Mouse (Mus musculus) midbrain, embryonic 11.5 days (tissue): ENCODE measurements around the gene Ifna9. TPM values are rescaled to one million over a fixed set of nuclear protein-coding genes. Genes with fewer than 3 reads are reported as not detected.
A peak's percentile ranks its signal among the peaks of the same experiment; 100 is the strongest.
"Not testable (repeated sequence)": the region's sequence is repeated elsewhere in the genome, so short reads cannot be mapped to it uniquely, and the experiment has no call there.

Source experiments
- ATAC-seq: fragments of 200-750 bp; cut with Nextera tagmentation; 2 replicates; pipeline ENCODE4 v1.8.0; 2017; ENCODE audit warnings: moderate TSS enrichment, moderate library complexity; ENCODE audit not compliant: low FRiP score
- DNase-seq: peaks from one replicate; pipeline ENCODE4 v3.0.0; 2015; ENCODE audit warnings: low spot score; ENCODE audit errors: missing footprints
- H3K27ac ChIP-seq: fragments of 300-500 bp; sonication (generic); 2 replicates; pipeline ENCODE4 v1.5.1; 2014; ENCODE audit warnings: low read depth, low read length
- H3K27me3 ChIP-seq: fragments of 300-500 bp; sonication (generic); 2 replicates; pipeline ENCODE4 v1.6.1; 2014; ENCODE audit warnings: mild to moderate bottlenecking, low read length, moderate library complexity, mixed read lengths; ENCODE audit not compliant: control insufficient read depth, insufficient read depth
- H3K36me3 ChIP-seq: fragments of 300-500 bp; sonication (generic); 2 replicates; pipeline ENCODE4 v1.6.1; 2014; ENCODE audit warnings: mild to moderate bottlenecking, low read length, moderate library complexity, mixed read lengths; ENCODE audit not compliant: control insufficient read depth, insufficient read depth
- H3K4me1 ChIP-seq: fragments of 300-500 bp; sonication (generic); 2 replicates; pipeline ENCODE4 v1.6.1; 2014; ENCODE audit warnings: low read length; ENCODE audit not compliant: control insufficient read depth, insufficient read depth
- H3K4me2 ChIP-seq: fragments of 300-500 bp; sonication (generic); 2 replicates; pipeline ENCODE4 v1.6.1; 2014; ENCODE audit warnings: mild to moderate bottlenecking, moderate library complexity
- H3K4me3 ChIP-seq: fragments of 300-500 bp; sonication (generic); 2 replicates; pipeline ENCODE4 v1.5.1; 2014; ENCODE audit warnings: low read depth, low read length
- H3K9ac ChIP-seq: fragments of 300-500 bp; sonication (generic); 2 replicates; pipeline ENCODE4 v1.6.1; 2014; ENCODE audit warnings: low read length
- H3K9me3 ChIP-seq: fragments of 300-500 bp; sonication (generic); 2 replicates; pipeline ENCODE4 v1.6.1; 2016; ENCODE audit warnings: low read length; ENCODE audit not compliant: control insufficient read depth
- WGBS: fragments of 180-500 bp; shearing (Covaris S2); extraction: QIAGEN DNeasy Blood & Tissue Kit; methylation state at CpG from one replicate; pipeline ENCODE4 v1.1.7; 2014; 5-methylcytosine and 5-hydroxymethylcytosine counted together
- polyA plus RNA-seq: library from polyadenylated mRNA; unstranded; fragments of >200 nt; fragmentation: Nextera tagmentation; extraction: Ambion mirVana; gene quantifications from 2 replicates; pipeline ENCODE4 v1.2.1, GENCODE M21; 2014

Ifna9 gene
- polyA plus RNA-seq, result not detected in 2 replicates

DNA sequence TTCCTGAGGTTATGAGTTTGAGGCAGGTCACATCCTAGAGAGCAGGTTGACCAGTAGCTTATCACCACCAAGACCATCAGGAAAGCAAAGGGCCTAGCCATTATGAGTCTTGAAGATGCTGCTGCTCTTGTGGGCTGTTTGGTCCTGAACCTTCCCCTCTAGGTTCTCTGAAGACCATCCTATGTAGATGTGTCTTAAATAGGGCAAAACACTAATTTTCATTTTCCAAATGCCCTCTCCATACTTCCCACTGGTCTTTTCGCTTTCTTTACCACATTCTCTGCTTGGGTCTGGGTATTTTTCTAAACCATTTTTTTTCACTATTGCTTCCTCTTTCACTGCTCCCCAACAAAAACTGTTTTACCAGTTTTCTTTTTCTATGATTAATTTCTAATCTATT, at the start of gene Ifna9:
Ifna9 (minus strand) TSS at position 101 of the 400 bp plus-strand sequence.
- WGBS, result 71% methylated on average over 1 of the region's 1 CpGs
- Histone ChIP-seq H3K4me1 (no peaks in the 10 kb centered on the region), H3K4me2 (no peak within 1 kb of the TSS), H3K27me3 (no peaks in the 10 kb centered on the region), H3K27ac (no peak within 1 kb of the TSS), H3K4me3 (no peak within 1 kb of the TSS), H3K9me3 (no peaks in the 10 kb centered on the region), H3K9ac (no peak within 1 kb of the TSS), H3K36me3 (no peaks in the 10 kb centered on the region)
- DNase-seq, result no peak
- ATAC-seq, result no peak

- H3K4me2 ChIP-seq, result peak overlapping the region; percentile 34; the same call in 1 of the 2 replicates
- H3K4me3 ChIP-seq, result peak overlapping the region; percentile 14; the same call in 1 of the 2 replicates
- WGBS, result 22% methylated on average over 11 of the region's 11 CpGs
Observed at GRCm38 (mm10) chr4:88641077-88641831, 49.1 kb upstream of the Ifna9 start.

DNA sequence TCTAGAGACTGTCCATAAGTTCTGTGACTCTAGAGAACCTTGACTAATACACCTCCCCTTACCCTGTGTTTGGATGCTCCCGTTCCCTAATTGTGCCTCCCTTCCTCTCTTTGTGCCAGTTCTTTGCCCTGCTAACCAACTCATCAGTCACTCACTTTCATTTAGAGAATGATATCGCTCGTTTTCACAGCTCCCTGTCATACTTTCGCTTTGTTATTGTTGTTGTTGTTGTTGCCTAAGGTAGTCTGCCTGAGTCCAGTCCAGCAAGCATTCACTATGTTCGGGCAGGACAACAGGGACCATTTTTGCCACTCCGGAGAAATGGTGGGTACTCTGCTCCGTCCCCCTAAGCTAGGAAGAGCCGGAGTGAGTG, 48.5 kb upstream of the Ifna9 start:
- Histone ChIP-seq H3K27me3 (no peaks in the 10 kb centered on the region), H3K9ac (no peak overlapping the region), H3K27ac (no peak overlapping the region), H3K4me1 (no peaks in the 10 kb centered on the region), H3K4me3 (peak overlapping the region; percentile 14; the same call in 1 of the 2 replicates), H3K9me3 (no peaks in the 10 kb centered on the region; the same call in 1 of the 2 replicates), H3K36me3 (no peaks in the 10 kb centered on the region), H3K4me2 (peak overlapping the region; percentile 34; the same call in 1 of the 2 replicates)
- no peak for ATAC-seq
- no peak for DNase-seq
- 76% methylated on average over 8 of the region's 8 CpGs for whole genome bisulfite sequencing

More at GRCm38 (mm10) chr4:88641077-88641831, 49.1 kb upstream of the Ifna9 start:
- H3K27me3 ChIP-seq, result no peaks in the 10 kb centered on the region
- ATAC-seq (peak; percentile 93), DNase-seq (peak; percentile 99)
- no peaks in the 10 kb centered on the region for H3K36me3 ChIP-seq
- no peak overlapping the region for H3K9ac ChIP-seq
- H3K9me3 ChIP-seq, result no peaks in the 10 kb centered on the region; the same call in 1 of the 2 replicates
- no peaks in the 10 kb centered on the region for H3K4me1 ChIP-seq
- no peak overlapping the region for H3K27ac ChIP-seq

DNA sequence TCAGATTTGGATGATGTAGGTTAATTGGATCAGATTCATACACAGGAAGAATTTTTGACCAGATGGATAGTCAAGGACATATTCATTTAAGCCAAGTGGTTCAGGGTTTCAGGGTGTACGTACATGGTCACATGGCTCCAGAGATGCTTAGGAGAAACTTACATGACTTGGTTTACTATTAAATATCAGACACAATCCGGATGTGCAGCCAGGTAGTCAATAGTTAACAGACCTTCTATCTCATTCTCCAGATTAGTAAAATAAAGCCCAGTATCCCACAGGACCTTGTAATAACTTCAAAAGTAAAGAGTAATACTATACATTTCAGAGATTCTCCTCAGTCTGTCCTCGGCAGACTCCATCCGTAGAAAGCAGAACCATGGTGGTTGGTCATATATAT, 42.1 kb upstream of the Ifna9 start, which contains the start of gene C87499:
C87499 (minus strand) TSS at position 101 of the 400 bp plus-strand sequence.
- Histone ChIP-seq H3K4me1 (no peaks in the 10 kb centered on the region), H3K27ac (no peak within 1 kb of the TSS), H3K36me3 (no peaks in the 10 kb centered on the region), H3K4me2 (no peak within 1 kb of the TSS), H3K9me3 (no peaks in the 10 kb centered on the region), H3K27me3 (no peaks in the 10 kb centered on the region), H3K4me3 (no peak within 1 kb of the TSS), H3K9ac (no peak within 1 kb of the TSS)
- WGBS, result 94% methylated on average over 4 of the region's 4 CpGs
- DNase-seq, result no peak
- no peak for ATAC-seq

DNA sequence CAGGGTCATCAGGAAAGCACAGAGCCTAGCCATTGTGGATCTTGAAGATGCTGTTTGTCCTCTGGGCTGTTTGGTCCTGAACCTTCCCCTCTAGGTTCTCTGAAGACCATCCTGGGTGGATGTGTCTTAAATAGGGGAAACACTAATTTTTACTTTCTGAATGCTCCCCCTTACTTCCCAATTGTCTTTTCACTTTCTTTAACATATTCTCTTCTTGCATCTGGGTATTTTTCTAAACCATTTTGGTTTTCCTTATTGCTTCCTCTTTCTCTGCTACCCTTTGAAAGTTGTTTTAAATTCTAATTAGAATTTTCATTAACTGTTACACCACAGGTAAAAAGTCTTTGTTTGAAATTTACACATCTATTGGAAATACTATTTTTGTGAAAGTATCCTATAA, 11.1 kb upstream of the Ifna9 start, which contains the start of gene Ifna12:
Ifna12 (minus strand) TSS at position 101 of the 400 bp plus-strand sequence.
- Histone ChIP-seq H3K27me3 (no peaks in the 10 kb centered on the region), H3K9ac (no peak within 1 kb of the TSS), H3K27ac (no peak within 1 kb of the TSS), H3K4me1 (no peaks in the 10 kb centered on the region), H3K4me2 (no peak within 1 kb of the TSS), H3K36me3 (no peaks in the 10 kb centered on the region), H3K4me3 (no peak within 1 kb of the TSS), H3K9me3 (no peaks in the 10 kb centered on the region)
- DNase-seq (no peak), ATAC-seq (no peak)

GRCm38 (mm10) chr4:88571698-88572097, 20.5 kb downstream of the Ifna9 start, which contains the start of gene Ifna14:
Gene Ifna14 (minus strand): TSS chr4:88571798.
- WGBS, result 73% methylated on average over 1 of the region's 1 CpGs
- H3K9ac ChIP-seq, result no peak within 1 kb of the TSS
- no peaks in the 10 kb centered on the region for H3K27me3 ChIP-seq
- H3K4me3 ChIP-seq, result no peak within 1 kb of the TSS
- DNase-seq, result no peak
- ATAC-seq, result no peak
- no peaks in the 10 kb centered on the region for H3K36me3 ChIP-seq
- H3K4me2 ChIP-seq, result no peak within 1 kb of the TSS
- no peaks in the 10 kb centered on the region for H3K9me3 ChIP-seq
- H3K27ac ChIP-seq, result no peak within 1 kb of the TSS
- no peaks in the 10 kb centered on the region for H3K4me1 ChIP-seq

DNA sequence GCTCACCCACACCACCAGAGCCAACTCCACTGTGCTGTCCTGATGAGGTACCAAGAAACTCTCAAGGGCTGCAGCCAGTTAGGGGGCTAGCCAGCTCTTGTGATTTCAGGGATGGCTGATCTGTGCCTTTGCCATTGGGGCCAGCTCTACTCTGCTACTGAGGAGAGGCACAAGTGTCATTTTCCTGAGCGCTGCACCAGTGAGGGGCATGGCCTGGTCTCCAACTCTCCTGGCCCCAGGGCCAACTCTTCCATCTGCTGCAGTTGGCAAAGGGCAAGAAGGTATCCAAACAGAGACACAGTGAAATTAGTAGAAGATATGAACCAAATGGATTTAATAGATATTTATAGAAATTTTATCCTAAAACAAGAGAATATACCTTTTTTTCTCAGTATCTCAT, 30.4 kb downstream of the Ifna9 start:
- Histone ChIP-seq H3K27me3 (no peaks in the 10 kb centered on the region), H3K9ac (no peak overlapping the region), H3K4me3 (no peak overlapping the region), H3K4me1 (no peaks in the 10 kb centered on the region), H3K27ac (no peak overlapping the region), H3K36me3 (no peaks in the 10 kb centered on the region), H3K4me2 (no peak overlapping the region), H3K9me3 (no peaks in the 10 kb centered on the region)
- ATAC-seq (no peak), DNase-seq (no peak)
- WGBS, result 93% methylated on average over 1 of the region's 1 CpGs

GRCm38 (mm10) chr4:88558145-88558544, 34.0 kb downstream of the Ifna9 start, which contains the start of gene Ifna15:
Gene Ifna15 (minus strand): TSS chr4:88558245.
- not testable (repeated sequence) for DNase-seq, H3K27ac ChIP-seq, H3K4me2 ChIP-seq, H3K27me3 ChIP-seq, H3K9ac ChIP-seq, H3K36me3 ChIP-seq, H3K9me3 ChIP-seq, ATAC-seq, H3K4me3 ChIP-seq, H3K4me1 ChIP-seq

- peak; percentile 70; the same call in 1 of the 2 replicates for ATAC-seq
- Histone ChIP-seq H3K4me1 (no peaks in the 10 kb centered on the region), H3K36me3 (no peaks in the 10 kb centered on the region), H3K9me3 (no peaks in the 10 kb centered on the region), H3K4me2 (peak overlapping the region; percentile 26), H3K4me3 (no peak overlapping the region), H3K27ac (no peak overlapping the region), H3K27me3 (no peaks in the 10 kb centered on the region), H3K9ac (no peak overlapping the region)
- peak; percentile 96 for DNase-seq
- WGBS, result 36% methylated on average over 22 of the region's 22 CpGs
Observed at GRCm38 (mm10) chr4:88550161-88550945, 41.8 kb downstream of the Ifna9 start.
